Mouse (Mus musculus): Measurements from ENCODE around the gene Serpinb1a. TPM values are rescaled to one million over a fixed set of nuclear protein-coding genes. Genes with fewer than 3 reads are reported as not detected.
"Not testable (repeated sequence)": the region's sequence is repeated elsewhere in the genome, so short reads cannot be mapped to it uniquely, and the experiment has no call there.

Serpinb1a gene
- polyA plus RNA-seq, 1 experiment from 2014 or later: 8.9 TPM

GRCm38 (mm10) chr13:32864529-32864928 is 13.5 kb upstream of the Serpinb1a start:
- H3K27ac ChIP-seq; H3K27me3 ChIP-seq; ATAC-seq (ENCODE audit: borderline replicate concordance, extremely low read depth, low FRiP score, low TSS enrichment); H3K9me3 ChIP-seq; H3K4me3 ChIP-seq; H3K4me2 ChIP-seq; H3K36me3 ChIP-seq; H3K9ac ChIP-seq; H3K4me1 ChIP-seq: not testable (repeated sequence)
- 89% methylated on average over 3 of the region's 3 CpGs for WGBS

- Histone ChIP-seq H3K27me3 (no peaks in the 10 kb centered on the region), H3K9me3 (no peaks in the 10 kb centered on the region), H3K36me3 (no peaks in the 10 kb centered on the region), H3K4me1 (no peaks in the 10 kb centered on the region), H3K9ac (no peak overlapping the region), H3K4me2 (no peak overlapping the region), H3K27ac (no peak overlapping the region), H3K4me3 (no peak overlapping the region)
- no peak for ATAC-seq (ENCODE audit: borderline replicate concordance, extremely low read depth, low FRiP score, low TSS enrichment)
Measured at GRCm38 (mm10) chr13:32863456-32863855, 12.5 kb upstream of the Serpinb1a start.

- no peaks in the 10 kb centered on the region for H3K36me3 ChIP-seq
- no peak overlapping the region for H3K27ac ChIP-seq
- no peak overlapping the region for H3K9ac ChIP-seq
- H3K4me2 ChIP-seq: no peak overlapping the region
- H3K9me3 ChIP-seq: no peaks in the 10 kb centered on the region
- ATAC-seq (ENCODE audit: borderline replicate concordance, extremely low read depth, low FRiP score, low TSS enrichment): no peak
- H3K4me1 ChIP-seq: no peaks in the 10 kb centered on the region
- no peaks in the 10 kb centered on the region for H3K27me3 ChIP-seq
- WGBS: 63% methylated on average over 3 of the region's 3 CpGs
- no peak overlapping the region for H3K4me3 ChIP-seq
Measured at GRCm38 (mm10) chr13:32860821-32861220, 9.8 kb upstream of the Serpinb1a start.

GRCm38 (mm10) chr13:32853073-32853472 is 2.1 kb upstream of the Serpinb1a start:
- 65% methylated on average over 2 of the region's 2 CpGs for WGBS

GRCm38 (mm10) chr13:32852539-32852938 is 1.6 kb upstream of the Serpinb1a start:
- Histone ChIP-seq H3K4me2 (no peak overlapping the region), H3K9me3 (no peaks in the 10 kb centered on the region), H3K27me3 (no peaks in the 10 kb centered on the region), H3K36me3 (no peaks in the 10 kb centered on the region), H3K4me3 (no peak overlapping the region), H3K27ac (no peak overlapping the region), H3K4me1 (peaks cover 20% of the 10 kb centered on the region; the same call in 1 of the 2 replicates), H3K9ac (no peak overlapping the region)
- 91% methylated on average over 4 of the region's 4 CpGs for WGBS
- ATAC-seq (ENCODE audit: borderline replicate concordance, extremely low read depth, low FRiP score, low TSS enrichment): no peak

More at GRCm38 (mm10) chr13:32853073-32853472, 2.1 kb upstream of the Serpinb1a start:
- Histone ChIP-seq H3K9me3 (no peaks in the 10 kb centered on the region), H3K4me1 (peaks cover 20% of the 10 kb centered on the region; the same call in 1 of the 2 replicates), H3K4me2 (no peak overlapping the region), H3K27ac (no peak overlapping the region), H3K36me3 (no peaks in the 10 kb centered on the region), H3K4me3 (no peak overlapping the region), H3K27me3 (no peaks in the 10 kb centered on the region), H3K9ac (no peak overlapping the region)
- ATAC-seq (ENCODE audit: borderline replicate concordance, extremely low read depth, low FRiP score, low TSS enrichment): no peak

GRCm38 (mm10) chr13:32851967-32852366 is 982 bp upstream of the Serpinb1a start:
- H3K4me2 ChIP-seq: no peak overlapping the region
- peaks cover 20% of the 10 kb centered on the region; the same call in 1 of the 2 replicates for H3K4me1 ChIP-seq
- no peaks in the 10 kb centered on the region for H3K9me3 ChIP-seq
- H3K9ac ChIP-seq: no peak overlapping the region
- H3K27ac ChIP-seq: no peak overlapping the region
- no peaks in the 10 kb centered on the region for H3K36me3 ChIP-seq
- ATAC-seq (ENCODE audit: borderline replicate concordance, extremely low read depth, low FRiP score, low TSS enrichment): no peak
- 11% methylated on average over 7 of the region's 7 CpGs for WGBS
- no peak overlapping the region for H3K4me3 ChIP-seq
- H3K27me3 ChIP-seq: no peaks in the 10 kb centered on the region

GRCm38 (mm10) chr13:32850156-32850555 is 829 bp downstream of the Serpinb1a start:
- H3K4me2 ChIP-seq: no peak overlapping the region
- ATAC-seq (ENCODE audit: borderline replicate concordance, extremely low read depth, low FRiP score, low TSS enrichment): no peak
- H3K4me3 ChIP-seq: no peak overlapping the region
- WGBS: 69% methylated on average over 1 of the region's 1 CpGs
- H3K4me1 ChIP-seq: peaks cover 20% of the 10 kb centered on the region; the same call in 1 of the 2 replicates
- no peak overlapping the region for H3K9ac ChIP-seq
- no peak overlapping the region for H3K27ac ChIP-seq
- H3K27me3 ChIP-seq: no peaks in the 10 kb centered on the region
- no peaks in the 10 kb centered on the region for H3K9me3 ChIP-seq
- no peaks in the 10 kb centered on the region for H3K36me3 ChIP-seq

GRCm38 (mm10) chr13:32849531-32850123 is 1.4 kb downstream of the Serpinb1a start:
- H3K4me2 ChIP-seq: no peak overlapping the region
- H3K27ac ChIP-seq: no peak overlapping the region
- H3K9ac ChIP-seq: no peak overlapping the region
- H3K9me3 ChIP-seq: no peaks in the 10 kb centered on the region
- H3K4me1 ChIP-seq: peaks cover 20% of the 10 kb centered on the region; the same call in 1 of the 2 replicates
- H3K27me3 ChIP-seq: no peaks in the 10 kb centered on the region
- H3K4me3 ChIP-seq: no peak overlapping the region
- no peaks in the 10 kb centered on the region for H3K36me3 ChIP-seq
- no peak for ATAC-seq (ENCODE audit: borderline replicate concordance, extremely low read depth, low FRiP score, low TSS enrichment)

GRCm38 (mm10) chr13:32849092-32849491 is 1.9 kb downstream of the Serpinb1a start:
- H3K4me1 ChIP-seq: peaks cover 20% of the 10 kb centered on the region; the same call in 1 of the 2 replicates
- no peaks in the 10 kb centered on the region for H3K36me3 ChIP-seq
- WGBS: 44% methylated on average over 4 of the region's 4 CpGs
- ATAC-seq (ENCODE audit: borderline replicate concordance, extremely low read depth, low FRiP score, low TSS enrichment): no peak
- H3K27ac ChIP-seq: no peak overlapping the region
- no peak overlapping the region for H3K4me2 ChIP-seq
- H3K4me3 ChIP-seq: no peak overlapping the region
- H3K27me3 ChIP-seq: no peaks in the 10 kb centered on the region
- H3K9ac ChIP-seq: no peak overlapping the region
- H3K9me3 ChIP-seq: no peaks in the 10 kb centered on the region

- no peak for ATAC-seq (ENCODE audit: borderline replicate concordance, extremely low read depth, low FRiP score, low TSS enrichment)
- Histone ChIP-seq H3K27me3 (no peaks in the 10 kb centered on the region), H3K4me3 (no peak overlapping the region), H3K9me3 (no peaks in the 10 kb centered on the region), H3K4me1 (peaks cover 16% of the 10 kb centered on the region; the same call in 1 of the 2 replicates), H3K27ac (no peak overlapping the region), H3K4me2 (no peak overlapping the region), H3K36me3 (no peaks in the 10 kb centered on the region), H3K9ac (no peak overlapping the region)
Measured at GRCm38 (mm10) chr13:32846221-32846620, 4.8 kb downstream of the Serpinb1a start.

- H3K9ac ChIP-seq: no peak overlapping the region
- H3K27ac ChIP-seq: no peak overlapping the region
- H3K4me3 ChIP-seq: no peak overlapping the region
- H3K4me2 ChIP-seq: no peak overlapping the region
- no peaks in the 10 kb centered on the region for H3K9me3 ChIP-seq
- no peak for ATAC-seq (ENCODE audit: borderline replicate concordance, extremely low read depth, low FRiP score, low TSS enrichment)
- no peaks in the 10 kb centered on the region for H3K4me1 ChIP-seq
- H3K36me3 ChIP-seq: no peaks in the 10 kb centered on the region
- H3K27me3 ChIP-seq: no peaks in the 10 kb centered on the region
- 88% methylated on average over 3 of the region's 3 CpGs for WGBS
Measured at GRCm38 (mm10) chr13:32841349-32841748, 9.6 kb downstream of the Serpinb1a start.

GRCm38 (mm10) chr13:32839314-32839713 is 11.7 kb downstream of the Serpinb1a start:
- no peak for ATAC-seq (ENCODE audit: borderline replicate concordance, extremely low read depth, low FRiP score, low TSS enrichment)
- no peak overlapping the region for H3K4me2 ChIP-seq
- no peaks in the 10 kb centered on the region for H3K36me3 ChIP-seq
- no peak overlapping the region for H3K9ac ChIP-seq
- WGBS: 23% methylated on average over 1 of the region's 1 CpGs
- H3K4me3 ChIP-seq: no peak overlapping the region
- no peaks in the 10 kb centered on the region for H3K4me1 ChIP-seq
- no peak overlapping the region for H3K27ac ChIP-seq
- H3K9me3 ChIP-seq: no peaks in the 10 kb centered on the region
- no peaks in the 10 kb centered on the region for H3K27me3 ChIP-seq

GRCm38 (mm10) chr13:32834513-32834912 is 16.5 kb downstream of the Serpinb1a start:
- Histone ChIP-seq H3K36me3 (no peaks in the 10 kb centered on the region), H3K27me3 (no peaks in the 10 kb centered on the region), H3K27ac (no peak overlapping the region), H3K4me2 (no peak overlapping the region), H3K9ac (no peak overlapping the region), H3K4me3 (no peak overlapping the region), H3K9me3 (no peaks in the 10 kb centered on the region), H3K4me1 (no peaks in the 10 kb centered on the region)
- ATAC-seq (ENCODE audit: borderline replicate concordance, extremely low read depth, low FRiP score, low TSS enrichment): no peak
- whole genome bisulfite sequencing: 88% methylated on average over 5 of the region's 5 CpGs

Measured in lung, embryonic 15.5 days (tissue).